Mouse (Mus musculus) embryonic facial prominence, embryonic 12.5 days (tissue): ENCODE results near the gene Cmip. TPM values are rescaled to one million over a fixed set of nuclear protein-coding genes. Genes with fewer than 3 reads are reported as not detected.

Experiments used
- ATAC-seq: fragments of 200-750 bp; cut with Nextera tagmentation; 2 replicates; pipeline ENCODE4 v1.8.0; 2017; ENCODE audit not compliant: insufficient number of reproducible peaks, insufficient read depth, low FRiP score, low TSS enrichment
- H3K27ac ChIP-seq: fragments of 300-500 bp; sonication (generic); 2 replicates; pipeline ENCODE4 v1.5.1; 2016; ENCODE audit warnings: mild to moderate bottlenecking
- H3K27me3 ChIP-seq: fragments of 300-500 bp; sonication (generic); 2 replicates; pipeline ENCODE4 v1.6.1; 2016; ENCODE audit warnings: mild to moderate bottlenecking, moderate library complexity
- H3K36me3 ChIP-seq: fragments of 300-500 bp; sonication (generic); 2 replicates; pipeline ENCODE4 v1.6.1; 2016; ENCODE audit warnings: mild to moderate bottlenecking
- H3K4me1 ChIP-seq: fragments of 300-500 bp; sonication (generic); 2 replicates; pipeline ENCODE4 v1.6.1; 2016
- H3K4me2 ChIP-seq: fragments of 300-500 bp; sonication (generic); replicated peaks from 2 replicates; pipeline ENCODE4 v1.6.1; 2016; ENCODE audit warnings: mild to moderate bottlenecking, moderate library complexity
- H3K4me3 ChIP-seq: fragments of 300-500 bp; sonication (generic); 2 replicates; pipeline ENCODE4 v1.5.1; 2016; ENCODE audit warnings: mild to moderate bottlenecking
- H3K9ac ChIP-seq: fragments of 300-500 bp; sonication (generic); 2 replicates; pipeline ENCODE4 v1.6.1; 2016; ENCODE audit warnings: mild to moderate bottlenecking, moderate library complexity
- H3K9me3 ChIP-seq: fragments of 300-500 bp; sonication (generic); 2 replicates; pipeline ENCODE4 v1.6.1; 2016; ENCODE audit warnings: mild to moderate bottlenecking, moderate library complexity
- WGBS: fragments of 180-500 bp; shearing (Covaris S2); methylation state at CpG from one replicate; pipeline ENCODE4 v1.1.7; 2016; 5-methylcytosine and 5-hydroxymethylcytosine counted together
- polyA plus RNA-seq: library from polyadenylated mRNA; unstranded; fragments of >200 nt; fragmentation: Nextera tagmentation; extraction: Ambion mirVana; gene quantifications from 2 replicates; pipeline ENCODE4 v1.2.1, GENCODE M21; 2016

Gene Cmip
- polyA plus RNA-seq, 1 experiment from 2014 or later = 16.8 TPM

- 0 out of 2 replicates have a peak overlapping the region, but pooled peaks have one; percentile 12 for H3K27ac ChIP-seq
- ATAC-seq = no peak
- WGBS = 77% methylated on average over 12 of the region's 12 CpGs
- H3K4me2 ChIP-seq = no peak overlapping the region
- H3K27me3 ChIP-seq = no peaks in the 10 kb centered on the region
- no peaks in the 10 kb centered on the region for H3K9me3 ChIP-seq
- no peaks in the 10 kb centered on the region for H3K36me3 ChIP-seq
- peaks cover 42% of the 10 kb centered on the region for H3K4me1 ChIP-seq
- H3K9ac ChIP-seq = no peak overlapping the region
- H3K4me3 ChIP-seq = no peak overlapping the region
Measured at GRCm38 (mm10) chr8:117301457-117302041, 44.7 kb downstream of the Cmip start.

GRCm38 (mm10) chr8:117302072-117302471 is 45.2 kb downstream of the Cmip start:
- ATAC-seq = no peak
- Histone ChIP-seq H3K27ac (0 out of 2 replicates have a peak overlapping the region, but pooled peaks have one; percentile 12), H3K36me3 (no peaks in the 10 kb centered on the region), H3K4me2 (no peak overlapping the region), H3K4me3 (no peak overlapping the region), H3K9me3 (no peaks in the 10 kb centered on the region), H3K27me3 (no peaks in the 10 kb centered on the region), H3K4me1 (peaks cover 46% of the 10 kb centered on the region), H3K9ac (no peak overlapping the region)
- WGBS = 56% methylated on average over 11 of the region's 11 CpGs

DNA sequence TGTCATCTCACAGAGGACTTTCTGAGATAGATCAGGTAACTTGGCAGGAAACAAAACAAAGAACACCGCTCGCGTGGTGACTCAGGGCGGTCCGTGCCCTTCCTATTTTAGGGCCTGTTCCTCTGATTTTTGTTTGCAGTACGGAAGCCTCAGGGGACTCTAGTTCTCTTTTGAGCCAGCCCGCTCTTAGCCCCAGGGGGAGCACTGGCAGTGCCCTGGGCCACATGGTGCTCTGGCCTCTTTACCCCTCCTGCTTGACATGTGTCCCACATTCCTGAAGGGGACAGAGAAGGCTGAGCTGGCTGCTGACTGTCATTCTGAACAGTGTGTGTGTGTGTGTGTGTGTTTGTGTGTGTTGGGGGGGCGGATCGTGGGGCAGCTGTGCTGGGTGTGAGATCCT is 46.8 kb downstream of the Cmip start:
- Histone ChIP-seq H3K27me3 (no peaks in the 10 kb centered on the region), H3K4me2 (no peak overlapping the region), H3K4me3 (no peak overlapping the region), H3K9me3 (no peaks in the 10 kb centered on the region), H3K9ac (no peak overlapping the region), H3K36me3 (no peaks in the 10 kb centered on the region), H3K4me1 (peaks cover 54% of the 10 kb centered on the region), H3K27ac (no peak overlapping the region)
- ATAC-seq = no peak
- 23% methylated on average over 9 of the region's 9 CpGs for WGBS

DNA sequence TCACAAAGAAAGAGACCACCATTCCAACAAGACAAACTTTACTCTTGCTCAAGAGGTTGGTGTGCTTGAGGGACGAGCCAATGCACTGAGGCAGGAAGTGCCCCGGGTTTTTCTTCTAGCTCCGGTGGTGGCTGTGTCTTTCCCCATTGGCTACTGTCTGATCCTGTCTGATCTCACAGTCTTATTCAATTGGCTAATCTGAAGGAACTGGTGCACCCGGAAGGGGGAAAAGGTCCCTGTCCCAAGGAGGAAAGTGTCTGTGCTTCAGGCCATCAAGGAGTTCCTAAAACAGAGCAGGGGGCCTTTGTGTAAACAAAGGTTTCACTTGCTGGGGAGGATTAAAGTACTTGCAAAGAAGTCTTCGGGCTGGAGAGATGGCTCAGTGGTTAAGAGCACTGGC is 48.5 kb downstream of the Cmip start:
- Histone ChIP-seq H3K27ac (no peak overlapping the region), H3K4me3 (no peak overlapping the region), H3K9me3 (no peaks in the 10 kb centered on the region), H3K9ac (no peak overlapping the region), H3K4me1 (peaks cover 48% of the 10 kb centered on the region), H3K4me2 (no peak overlapping the region), H3K27me3 (no peaks in the 10 kb centered on the region), H3K36me3 (no peaks in the 10 kb centered on the region)
- WGBS = 49% methylated on average over 5 of the region's 5 CpGs
- no peak for ATAC-seq

GRCm38 (mm10) chr8:117306756-117307155 is 49.9 kb downstream of the Cmip start:
- no peak overlapping the region for H3K27ac ChIP-seq
- H3K9me3 ChIP-seq = no peaks in the 10 kb centered on the region
- H3K4me3 ChIP-seq = no peak overlapping the region
- H3K4me1 ChIP-seq = peaks cover 40% of the 10 kb centered on the region
- WGBS = 82% methylated on average over 7 of the region's 7 CpGs
- H3K36me3 ChIP-seq = no peaks in the 10 kb centered on the region
- no peak for ATAC-seq
- no peak overlapping the region for H3K4me2 ChIP-seq
- H3K27me3 ChIP-seq = no peaks in the 10 kb centered on the region
- no peak overlapping the region for H3K9ac ChIP-seq

DNA sequence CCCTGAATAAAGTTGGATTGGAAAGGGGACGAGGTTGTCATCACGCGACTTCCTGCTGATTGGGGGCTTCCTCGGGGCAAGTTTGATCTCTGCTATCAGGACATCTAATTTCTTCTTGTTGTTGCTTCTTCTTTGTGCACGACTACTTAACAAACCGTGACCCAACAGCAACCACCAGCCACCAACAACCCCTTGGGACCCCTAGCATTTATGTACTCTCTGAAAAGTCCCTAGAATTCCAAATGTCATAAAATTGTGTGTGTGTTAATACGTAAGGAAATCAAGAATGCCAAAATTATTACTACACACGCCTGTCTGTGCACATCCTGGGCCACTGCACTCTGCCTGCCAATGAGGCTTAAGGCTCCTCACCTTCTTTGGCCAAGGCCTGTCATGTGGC is 50.4 kb downstream of the Cmip start:
- H3K9me3 ChIP-seq = no peaks in the 10 kb centered on the region
- H3K27ac ChIP-seq = no peak overlapping the region
- no peak for ATAC-seq
- H3K9ac ChIP-seq = no peak overlapping the region
- peaks cover 35% of the 10 kb centered on the region for H3K4me1 ChIP-seq
- no peak overlapping the region for H3K4me3 ChIP-seq
- no peak overlapping the region for H3K4me2 ChIP-seq
- H3K27me3 ChIP-seq = no peaks in the 10 kb centered on the region
- WGBS = 75% methylated on average over 8 of the region's 8 CpGs
- no peaks in the 10 kb centered on the region for H3K36me3 ChIP-seq

- H3K9ac ChIP-seq = no peak overlapping the region
- no peaks in the 10 kb centered on the region for H3K36me3 ChIP-seq
- H3K27ac ChIP-seq = no peak overlapping the region
- H3K4me3 ChIP-seq = no peak overlapping the region
- H3K4me1 ChIP-seq = peaks cover 29% of the 10 kb centered on the region
- WGBS = 70% methylated on average over 13 of the region's 13 CpGs
- H3K27me3 ChIP-seq = no peaks in the 10 kb centered on the region
- no peaks in the 10 kb centered on the region for H3K9me3 ChIP-seq
- ATAC-seq = no peak
- no peak overlapping the region for H3K4me2 ChIP-seq
Measured at GRCm38 (mm10) chr8:117308303-117309095, 51.6 kb downstream of the Cmip start.

DNA sequence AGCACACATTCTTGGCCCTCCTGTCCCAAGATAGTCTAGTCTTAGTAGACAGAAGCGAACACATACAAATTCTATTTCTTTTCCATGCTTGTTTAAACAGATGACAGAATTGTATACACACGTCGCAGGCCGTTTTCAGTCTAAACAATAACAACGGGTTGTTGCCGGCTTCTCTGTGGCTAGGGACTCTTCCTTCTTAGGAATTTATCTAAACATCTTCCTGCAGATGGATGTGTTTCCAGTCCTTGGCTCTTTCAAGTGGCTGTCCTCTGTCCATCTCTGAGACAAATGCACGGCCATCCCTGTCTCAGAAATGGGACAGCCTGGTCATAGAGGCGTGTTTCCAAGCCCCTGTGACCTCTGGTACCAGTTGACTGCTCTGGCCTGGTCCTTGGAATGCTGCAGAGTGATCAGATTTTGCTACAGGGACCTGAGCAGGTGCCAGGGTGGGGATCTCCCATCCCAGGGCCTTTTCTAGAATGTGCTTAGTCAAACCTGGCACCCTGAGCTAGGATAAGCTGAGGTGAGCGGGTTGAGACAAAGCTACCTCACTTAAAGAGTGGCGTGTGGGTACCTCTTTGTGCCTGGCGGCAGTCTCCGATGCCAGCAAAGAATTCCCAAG is 52.9 kb downstream of the Cmip start:
- no peak overlapping the region for H3K4me2 ChIP-seq
- no peak overlapping the region for H3K9ac ChIP-seq
- no peaks in the 10 kb centered on the region for H3K36me3 ChIP-seq
- 86% methylated on average over 12 of the region's 12 CpGs for WGBS
- no peak overlapping the region for H3K27ac ChIP-seq
- no peak for ATAC-seq
- no peak overlapping the region for H3K4me3 ChIP-seq
- H3K4me1 ChIP-seq = peaks cover 26% of the 10 kb centered on the region
- no peaks in the 10 kb centered on the region for H3K27me3 ChIP-seq
- no peaks in the 10 kb centered on the region for H3K9me3 ChIP-seq

- Histone ChIP-seq H3K4me1 (peaks cover 37% of the 10 kb centered on the region), H3K27ac (no peak overlapping the region), H3K9me3 (no peaks in the 10 kb centered on the region), H3K9ac (no peak overlapping the region), H3K36me3 (no peaks in the 10 kb centered on the region), H3K4me3 (no peak overlapping the region), H3K4me2 (no peak overlapping the region), H3K27me3 (no peaks in the 10 kb centered on the region)
- no peak for ATAC-seq
- WGBS = 74% methylated on average over 8 of the region's 8 CpGs
Measured at GRCm38 (mm10) chr8:117310961-117311561, 54.2 kb downstream of the Cmip start.

DNA sequence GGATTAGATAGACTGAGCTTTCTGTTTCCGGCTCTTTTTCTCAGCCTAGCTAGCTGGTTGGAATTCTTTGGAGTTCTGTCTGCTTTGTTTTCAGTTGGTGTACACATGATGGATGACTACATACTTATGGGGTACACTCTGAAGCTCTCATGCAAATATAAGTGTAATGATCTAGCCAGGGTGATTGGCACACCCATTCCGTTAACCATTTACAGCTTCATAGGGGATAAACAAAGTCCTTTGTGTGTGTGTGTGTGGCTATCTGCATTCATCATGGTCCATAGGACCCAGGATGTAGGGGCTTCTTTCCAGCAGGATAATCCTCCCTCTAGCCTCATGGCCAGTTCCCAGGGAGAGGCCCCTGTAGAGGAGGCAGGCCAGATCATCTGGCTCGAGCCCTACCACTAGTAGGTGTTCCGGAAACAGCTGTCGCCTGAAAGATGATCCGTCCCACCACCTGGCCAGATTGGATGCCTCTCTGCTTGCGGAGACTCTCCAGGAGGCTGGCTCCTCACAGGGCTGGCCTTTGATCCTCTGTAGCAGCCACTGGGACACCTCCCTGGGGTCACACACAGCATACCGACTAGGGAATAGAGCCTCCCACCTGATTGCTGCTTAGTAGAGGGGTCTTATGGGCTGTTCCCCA is 57.6 kb downstream of the Cmip start:
- Histone ChIP-seq H3K36me3 (no peaks in the 10 kb centered on the region), H3K4me3 (no peak overlapping the region), H3K27me3 (no peaks in the 10 kb centered on the region), H3K9ac (no peak overlapping the region), H3K27ac (peak overlapping the region; percentile 55; the same call in 1 of the 2 replicates), H3K4me2 (no peak overlapping the region), H3K9me3 (no peaks in the 10 kb centered on the region), H3K4me1 (peaks cover 29% of the 10 kb centered on the region)
- 24% methylated on average over 8 of the region's 8 CpGs for WGBS
- peak; percentile 43 for ATAC-seq

- Histone ChIP-seq H3K4me1 (peaks cover 30% of the 10 kb centered on the region), H3K4me2 (no peak overlapping the region), H3K36me3 (no peaks in the 10 kb centered on the region), H3K27me3 (no peaks in the 10 kb centered on the region), H3K9ac (no peak overlapping the region), H3K27ac (no peak overlapping the region), H3K4me3 (no peak overlapping the region), H3K9me3 (no peaks in the 10 kb centered on the region)
- WGBS = 92% methylated on average over 16 of the region's 16 CpGs
- no peak for ATAC-seq
Measured at GRCm38 (mm10) chr8:117315727-117316126, 58.9 kb downstream of the Cmip start.
